Mouse (Mus musculus): ENCODE measurements at regions not wholly inside any gene's neighbourhood (a gene's known extent, or its start where the extent isn't known, plus 50 kb on each side); places are given as distances from the start of the nearest gene placed in this dataset.

- no peak overlapping the region for H3K4me3 ChIP-seq (ENCODE audit: low read depth, low read length)
- H3K36me3 ChIP-seq (ENCODE audit: control insufficient read depth, insufficient read depth, low read length) = no peaks in the 10 kb centered on the region
- ATAC-seq (ENCODE audit: low FRiP score, low TSS enrichment) = no peak
- H3K9me3 ChIP-seq (ENCODE audit: control insufficient read depth, low read length) = no peaks in the 10 kb centered on the region
- TF ChIP-seq CTCF (IDR thresholded peaks at IDR 0.05; ENCODE audit: low read depth) (no peak), EP300 (optimal IDR thresholded peaks at IDR 0.05) (no peak)
- WGBS = 87% methylated on average over 6 of the region's 6 CpGs
- no peaks in the 10 kb centered on the region for H3K4me1 ChIP-seq (replicated peaks; ENCODE audit: control insufficient read depth, insufficient read depth)
- no peak overlapping the region for H3K9ac ChIP-seq (ENCODE audit: low read length)
- H3K27me3 ChIP-seq (ENCODE audit: control insufficient read depth, insufficient read depth, low read length) = no peaks in the 10 kb centered on the region
- H3K4me2 ChIP-seq (replicated peaks; ENCODE audit: low read depth) = no peak overlapping the region
- H3K27ac ChIP-seq (replicated peaks) = no peak overlapping the region
- DNase-seq (ENCODE audit: low spot score) = no peak
Measured at GRCm38 (mm10) chr10:39244061-39244460, 80.5 kb upstream of the Ccn6 start.

DNA sequence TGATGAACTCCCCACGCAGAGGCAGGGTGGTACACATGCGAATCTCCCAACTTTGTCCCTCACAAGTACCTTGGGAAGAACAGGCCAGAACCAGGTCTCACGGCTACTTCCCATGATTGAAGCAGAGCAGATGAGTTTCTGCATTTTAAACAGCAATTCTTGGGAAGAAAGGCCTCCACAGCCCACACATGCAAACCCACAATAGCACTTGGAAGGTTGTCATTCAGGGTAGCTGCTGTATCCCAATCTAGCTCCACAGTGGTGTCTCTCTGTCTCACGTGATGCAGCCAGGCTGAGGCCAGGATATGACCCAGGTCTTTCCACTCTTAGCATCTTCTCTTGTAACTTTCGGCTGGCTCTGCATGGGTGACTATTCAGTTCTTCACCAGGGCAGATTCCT lies 78.8 kb upstream of the Ccn6 start:
- Histone ChIP-seq H3K27me3 (ENCODE audit: control insufficient read depth, insufficient read depth, low read length) (no peaks in the 10 kb centered on the region), H3K36me3 (ENCODE audit: control insufficient read depth, insufficient read depth, low read length) (no peaks in the 10 kb centered on the region), H3K4me2 (replicated peaks; ENCODE audit: low read depth) (no peak overlapping the region), H3K4me3 (ENCODE audit: low read depth, low read length) (no peak overlapping the region), H3K4me1 (replicated peaks; ENCODE audit: control insufficient read depth, insufficient read depth) (no peaks in the 10 kb centered on the region), H3K27ac (replicated peaks) (no peak overlapping the region), H3K9me3 (ENCODE audit: control insufficient read depth, low read length) (no peaks in the 10 kb centered on the region), H3K9ac (ENCODE audit: low read length) (no peak overlapping the region)
- ATAC-seq (ENCODE audit: low FRiP score, low TSS enrichment) (no peak), DNase-seq (ENCODE audit: low spot score) (no peak)
- 89% methylated on average over 5 of the region's 5 CpGs for WGBS
- no peak for TF ChIP-seq CTCF (IDR thresholded peaks at IDR 0.05; ENCODE audit: low read depth)
- TF ChIP-seq EP300 (optimal IDR thresholded peaks at IDR 0.05) = no peak

DNA sequence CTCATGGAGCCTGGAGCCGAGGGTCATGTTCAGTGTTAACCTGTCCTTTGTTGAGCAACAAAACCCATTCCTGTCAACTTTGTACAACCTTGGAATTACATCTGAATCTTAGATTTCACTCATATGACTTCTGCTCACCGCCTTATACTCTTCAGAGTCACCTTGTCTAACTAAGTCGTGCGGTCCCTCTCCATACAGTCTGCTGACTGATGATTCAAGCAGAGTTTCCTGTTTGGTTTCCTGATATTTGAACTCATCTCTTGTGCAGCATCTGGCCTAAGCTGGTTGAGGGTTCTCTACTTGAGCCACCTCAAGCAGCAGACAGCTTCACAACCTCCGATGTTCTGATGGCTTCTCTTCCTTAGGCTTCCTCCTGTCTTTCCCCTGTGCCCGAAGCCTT lies 78.3 kb upstream of the Ccn6 start:
- no peaks in the 10 kb centered on the region for H3K9me3 ChIP-seq (ENCODE audit: control insufficient read depth, low read length)
- no peaks in the 10 kb centered on the region for H3K36me3 ChIP-seq (ENCODE audit: control insufficient read depth, insufficient read depth, low read length)
- WGBS = 76% methylated on average over 6 of the region's 6 CpGs
- no peak overlapping the region for H3K27ac ChIP-seq (replicated peaks)
- H3K9ac ChIP-seq (ENCODE audit: low read length) = no peak overlapping the region
- no peaks in the 10 kb centered on the region for H3K4me1 ChIP-seq (replicated peaks; ENCODE audit: control insufficient read depth, insufficient read depth)
- no peak for TF ChIP-seq CTCF (IDR thresholded peaks at IDR 0.05; ENCODE audit: low read depth)
- no peak for TF ChIP-seq EP300 (optimal IDR thresholded peaks at IDR 0.05)
- ATAC-seq (ENCODE audit: low FRiP score, low TSS enrichment) (no peak), DNase-seq (ENCODE audit: low spot score) (no peak)
- H3K27me3 ChIP-seq (ENCODE audit: control insufficient read depth, insufficient read depth, low read length) = no peaks in the 10 kb centered on the region
- H3K4me2 ChIP-seq (replicated peaks; ENCODE audit: low read depth) = no peak overlapping the region
- H3K4me3 ChIP-seq (ENCODE audit: low read depth, low read length) = no peak overlapping the region

GRCm38 (mm10) chr10:39241486-39241885 lies 77.9 kb upstream of the Ccn6 start:
- DNase-seq (ENCODE audit: low spot score) = no peak
- 79% methylated on average over 3 of the region's 3 CpGs for WGBS
- H3K9me3 ChIP-seq (ENCODE audit: control insufficient read depth, low read length) = no peaks in the 10 kb centered on the region
- no peaks in the 10 kb centered on the region for H3K4me1 ChIP-seq (replicated peaks; ENCODE audit: control insufficient read depth, insufficient read depth)
- no peak overlapping the region for H3K4me2 ChIP-seq (replicated peaks; ENCODE audit: low read depth)
- H3K4me3 ChIP-seq (ENCODE audit: low read depth, low read length) = no peak overlapping the region
- H3K27me3 ChIP-seq (ENCODE audit: control insufficient read depth, insufficient read depth, low read length) = no peaks in the 10 kb centered on the region
- no peaks in the 10 kb centered on the region for H3K36me3 ChIP-seq (ENCODE audit: control insufficient read depth, insufficient read depth, low read length)
- H3K9ac ChIP-seq (ENCODE audit: low read length) = no peak overlapping the region
- no peak for TF ChIP-seq CTCF (IDR thresholded peaks at IDR 0.05; ENCODE audit: low read depth)
- TF ChIP-seq EP300 (optimal IDR thresholded peaks at IDR 0.05) = no peak
- no peak overlapping the region for H3K27ac ChIP-seq (replicated peaks)
- no peak for ATAC-seq (ENCODE audit: low FRiP score, low TSS enrichment)

- Histone ChIP-seq H3K4me3 (ENCODE audit: low read depth, low read length) (no peak overlapping the region), H3K9ac (ENCODE audit: low read length) (no peak overlapping the region), H3K4me2 (replicated peaks; ENCODE audit: low read depth) (no peak overlapping the region), H3K4me1 (replicated peaks; ENCODE audit: control insufficient read depth, insufficient read depth) (no peaks in the 10 kb centered on the region), H3K27me3 (ENCODE audit: control insufficient read depth, insufficient read depth, low read length) (no peaks in the 10 kb centered on the region), H3K36me3 (ENCODE audit: control insufficient read depth, insufficient read depth, low read length) (no peaks in the 10 kb centered on the region), H3K9me3 (ENCODE audit: control insufficient read depth, low read length) (no peaks in the 10 kb centered on the region), H3K27ac (replicated peaks) (no peak overlapping the region)
- 84% methylated on average over 7 of the region's 7 CpGs for WGBS
- TF ChIP-seq CTCF (IDR thresholded peaks at IDR 0.05; ENCODE audit: low read depth) (no peak), EP300 (optimal IDR thresholded peaks at IDR 0.05) (no peak)
- no peak for DNase-seq (ENCODE audit: low spot score)
- ATAC-seq (ENCODE audit: low FRiP score, low TSS enrichment) = no peak
Measured at GRCm38 (mm10) chr10:39240966-39241365, 77.4 kb upstream of the Ccn6 start.

DNA sequence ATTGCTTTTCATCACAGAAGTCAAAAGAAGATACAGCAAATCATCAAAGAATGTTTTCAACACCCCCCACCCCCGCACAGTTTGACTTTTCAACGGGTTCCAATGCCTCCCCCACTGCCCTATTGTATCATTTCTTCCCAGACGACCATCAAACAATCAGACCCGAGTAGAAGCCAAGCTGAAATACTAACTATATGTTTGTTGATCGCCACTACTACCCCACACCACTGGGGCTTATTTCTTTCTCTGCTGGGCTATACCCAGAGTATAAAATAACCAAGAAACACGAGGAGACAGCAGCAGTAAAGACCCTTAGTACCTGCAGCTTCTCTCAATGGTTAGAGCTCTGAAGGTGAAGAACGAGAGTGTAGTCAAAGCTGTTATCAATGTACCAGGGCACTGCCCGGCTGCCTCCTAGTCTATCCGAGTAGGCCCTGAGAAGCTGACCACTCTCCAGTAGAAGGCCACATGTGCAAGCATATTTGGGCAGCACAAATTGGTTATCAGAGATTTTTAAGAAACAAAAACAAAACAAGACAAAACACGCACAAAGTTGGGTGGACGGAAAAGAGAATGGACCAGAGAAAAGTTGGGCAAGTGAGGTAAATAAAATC lies 76.7 kb upstream of the Ccn6 start:
- DNase-seq (ENCODE audit: low spot score) (no peak), ATAC-seq (ENCODE audit: low FRiP score, low TSS enrichment) (no peak)
- 52% methylated on average over 11 of the region's 11 CpGs for WGBS
- H3K4me2 ChIP-seq (replicated peaks; ENCODE audit: low read depth) = peak overlapping the region; percentile 39; the same call in 1 of the 2 replicates
- H3K27ac ChIP-seq (replicated peaks) = no peak overlapping the region
- H3K36me3 ChIP-seq (ENCODE audit: control insufficient read depth, insufficient read depth, low read length) = no peaks in the 10 kb centered on the region
- no peak overlapping the region for H3K9ac ChIP-seq (ENCODE audit: low read length)
- H3K4me3 ChIP-seq (ENCODE audit: low read depth, low read length) = no peak overlapping the region
- H3K4me1 ChIP-seq (replicated peaks; ENCODE audit: control insufficient read depth, insufficient read depth) = no peaks in the 10 kb centered on the region
- no peaks in the 10 kb centered on the region for H3K27me3 ChIP-seq (ENCODE audit: control insufficient read depth, insufficient read depth, low read length)
- no peak for TF ChIP-seq CTCF (IDR thresholded peaks at IDR 0.05; ENCODE audit: low read depth)
- no peak for TF ChIP-seq EP300 (optimal IDR thresholded peaks at IDR 0.05)
- H3K9me3 ChIP-seq (ENCODE audit: control insufficient read depth, low read length) = no peaks in the 10 kb centered on the region
